Mouse (Mus musculus) MEL (cell line): Measurements from ENCODE around the gene Xntrpc.

Experiments
- CHD2 ChIP-seq: IDR thresholded peaks from 2 replicates; pipeline ENCODE4 v1.6.1; 2011; ENCODE audit warnings: low read length, improper control_type of control experiment
- CTCF ChIP-seq, 3 experiments: IDR thresholded peaks in 2 of 3; conservative IDR thresholded peaks in 1 of 3; 2 replicates each; pipeline ENCODE4 v1.5.1; 2011 to 2012; ENCODE audit warnings: low read length in 3 of 3, low read depth in 2 of 3, mild to moderate bottlenecking in 2 of 3, improper control_type of control experiment in 1 of 3, inconsistent platforms in 1 of 3, mixed read lengths in 1 of 3, moderate library complexity in 1 of 3; ENCODE audit not compliant: control insufficient read depth in 1 of 3, insufficient read depth in 1 of 3, poor library complexity in 1 of 3, severe bottlenecking in 1 of 3
- EP300 ChIP-seq, 2 experiments: IDR thresholded peaks; 2 replicates each; pipeline ENCODE4 v1.6.1; 2011; ENCODE audit warnings: improper control_type of control experiment in 2 of 2, low read length in 2 of 2, low read depth in 1 of 2, mild to moderate bottlenecking in 1 of 2
- GATA1 ChIP-seq: IDR thresholded peaks from 2 replicates; pipeline ENCODE4 v1.6.1; 2011; ENCODE audit warnings: low read depth, low read length, improper control_type of control experiment
- MAX ChIP-seq: IDR thresholded peaks from 2 replicates; pipeline ENCODE4 v1.6.1; 2011; ENCODE audit warnings: low read length, improper control_type of control experiment
- MAZ ChIP-seq: IDR thresholded peaks from 2 replicates; pipeline ENCODE4 v1.6.1; 2012; ENCODE audit warnings: low read depth, mild to moderate bottlenecking, inconsistent platforms, low read length, improper control_type of control experiment
- MXI1 ChIP-seq: IDR thresholded peaks from 2 replicates; pipeline ENCODE4 v1.6.1; 2011; ENCODE audit warnings: mild to moderate bottlenecking, low read depth, low read length, improper control_type of control experiment
- NELFE ChIP-seq: IDR thresholded peaks from 2 replicates; pipeline ENCODE4 v1.6.1; 2011; ENCODE audit warnings: low read depth, low read length, improper control_type of control experiment
- POLR2A ChIP-seq, 2 experiments: IDR thresholded peaks; 2 replicates each; pipeline ENCODE4 v1.6.1; 2011 to 2012; ENCODE audit warnings: low read length in 2 of 2, mild to moderate bottlenecking in 2 of 2, control low read depth in 1 of 2, improper control_type of control experiment in 1 of 2, low read depth in 1 of 2, moderate library complexity in 1 of 2; ENCODE audit not compliant: control insufficient read depth in 1 of 2, insufficient read depth in 1 of 2, poor library complexity in 1 of 2
- SMC3 ChIP-seq: IDR thresholded peaks from 2 replicates; pipeline ENCODE4 v1.6.1; 2011; ENCODE audit warnings: low read depth, low read length, improper control_type of control experiment
- TAL1 ChIP-seq: IDR thresholded peaks from 2 replicates; pipeline ENCODE4 v1.6.1; 2012; ENCODE audit warnings: mild to moderate bottlenecking, inconsistent platforms, low read length, moderate library complexity, mixed read lengths
- UBTF ChIP-seq: IDR thresholded peaks from 2 replicates; pipeline ENCODE4 v1.6.1; 2012; ENCODE audit warnings: low read depth, mild to moderate bottlenecking, inconsistent platforms, low read length, improper control_type of control experiment, moderate library complexity, borderline replicate concordance; ENCODE audit not compliant: insufficient read depth
- USF2 ChIP-seq, 2 experiments: IDR thresholded peaks; 2 replicates each; pipeline ENCODE4 v1.6.1; 2011 to 2012; ENCODE audit warnings: improper control_type of control experiment in 2 of 2, low read length in 2 of 2, borderline replicate concordance in 1 of 2, inconsistent platforms in 1 of 2, low read depth in 1 of 2, mild to moderate bottlenecking in 1 of 2; ENCODE audit not compliant: insufficient read depth in 1 of 2
- ZKSCAN1 ChIP-seq: IDR thresholded peaks from 2 replicates; pipeline ENCODE4 v1.6.1; 2012; ENCODE audit warnings: low read depth, mild to moderate bottlenecking, inconsistent platforms, low read length, improper control_type of control experiment, moderate library complexity

DNA sequence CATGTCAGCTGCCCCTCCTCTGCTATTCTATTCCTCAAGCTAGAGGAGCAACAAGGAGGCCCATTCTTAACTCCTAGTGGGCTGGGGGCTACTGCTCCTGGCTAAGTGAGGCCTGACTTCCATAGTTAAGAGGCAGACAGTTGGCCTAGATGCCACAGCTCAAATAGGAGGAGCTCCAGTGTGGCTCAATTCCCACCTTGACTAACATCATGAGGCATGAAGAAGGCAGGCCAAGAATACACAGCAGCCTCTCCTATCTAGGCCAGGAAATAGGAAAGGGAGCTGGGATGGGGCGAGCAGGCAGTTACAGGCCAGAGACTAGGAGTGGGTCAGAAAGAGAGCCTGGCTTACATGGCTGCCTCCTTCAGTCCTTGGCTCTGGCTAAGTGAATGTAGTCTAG is 42.7 kb downstream of the Xntrpc start:
- TF ChIP-seq UBTF (no peak), POLR2A (IDR thresholded peaks at IDR 0.05; ENCODE audit: control insufficient read depth in 1 of 2, insufficient read depth in 1 of 2, low read depth in 1 of 2, low read length in 2 of 2, poor library complexity in 1 of 2) (no peak), GATA1 (no peak), NELFE (no peak), MXI1 (no peak), USF2 (IDR thresholded peaks at IDR 0.05; ENCODE audit: borderline replicate concordance in 1 of 2, insufficient read depth in 1 of 2, low read depth in 1 of 2, low read length in 2 of 2) (no peak), EP300 (IDR thresholded peaks at IDR 0.05; ENCODE audit: low read depth in 1 of 2, low read length in 2 of 2) (no peak), CTCF (IDR thresholded peaks at IDR 0.05 in 2 of 3, conservative IDR thresholded peaks at IDR 0.05 in 1 of 3; ENCODE audit: control insufficient read depth in 1 of 3, insufficient read depth in 1 of 3, low read depth in 2 of 3, low read length in 3 of 3, poor library complexity in 1 of 3, severe bottlenecking in 1 of 3) (no peak), MAZ (no peak), SMC3 (no peak), MAX (no peak), TAL1 (no peak), CHD2 (no peak), ZKSCAN1 (no peak)
